Mouse (Mus musculus) MEL (cell line): ENCODE measurements around the gene Lrtm2. TPM values are rescaled to one million over a fixed set of nuclear protein-coding genes. Genes with fewer than 3 reads are reported as not detected.

Source experiments
- DNase-seq: peaks from one replicate; pipeline ENCODE4 v3.0.0; 2011; ENCODE audit warnings: low read depth, low spot score
- H3K27ac ChIP-seq: 2 replicates; pipeline ENCODE4 v1.5.1; 2012; ENCODE audit warnings: low read depth, mild to moderate bottlenecking, control low read depth, low read length, moderate library complexity; ENCODE audit not compliant: control insufficient read depth
- H3K27me3 ChIP-seq, 2 experiments: fragments of 150-350 bp in 1 of 2; sonication (generic) in 1 of 2; 2 replicates each; pipeline ENCODE4 v1.6.1; 2012; ENCODE audit warnings: low read length in 2 of 2, mild to moderate bottlenecking in 2 of 2, improper control_type of control experiment in 1 of 2, moderate library complexity in 1 of 2; ENCODE audit not compliant: insufficient read depth in 2 of 2, control insufficient read depth in 1 of 2
- H3K36me3 ChIP-seq, 2 experiments: 2 replicates each; pipeline ENCODE4 v1.6.1; 2012 to 2014; ENCODE audit warnings: low read length in 2 of 2, improper control_type of control experiment in 1 of 2, inconsistent platforms in 1 of 2, mild to moderate bottlenecking in 1 of 2; ENCODE audit not compliant: insufficient read depth in 2 of 2, control insufficient read depth in 1 of 2
- H3K4me1 ChIP-seq, 2 experiments: fragments of 150-350 bp in 1 of 2; sonication (generic) in 1 of 2; 2 replicates each; pipeline ENCODE4 v1.6.1; 2012; ENCODE audit warnings: low read length in 2 of 2, improper control_type of control experiment in 1 of 2, mild to moderate bottlenecking in 1 of 2; ENCODE audit not compliant: insufficient read depth in 2 of 2, control insufficient read depth in 1 of 2
- H3K4me3 ChIP-seq, 2 experiments: fragments of 150-350 bp in 1 of 2; sonication (generic) in 1 of 2; 2 replicates each; pipeline ENCODE4 v1.5.1; 2012; ENCODE audit warnings: low read depth in 2 of 2, low read length in 2 of 2, mild to moderate bottlenecking in 2 of 2, moderate library complexity in 2 of 2, control low read depth in 1 of 2, improper control_type of control experiment in 1 of 2; ENCODE audit not compliant: control insufficient read depth in 1 of 2, insufficient read depth in 1 of 2
- H3K79me2 ChIP-seq: 2 replicates; pipeline ENCODE4 v1.6.1; 2012; ENCODE audit warnings: mild to moderate bottlenecking, low read length, moderate library complexity; ENCODE audit not compliant: control insufficient read depth, poor library complexity, insufficient read depth
- H3K9ac ChIP-seq: 2 replicates; pipeline ENCODE4 v1.6.1; 2012; ENCODE audit warnings: low read depth, mild to moderate bottlenecking, control low read depth, low read length, moderate library complexity; ENCODE audit not compliant: control insufficient read depth, poor library complexity, severe bottlenecking
- H3K9me3 ChIP-seq: fragments of 150-350 bp; sonication (generic); replicated peaks from 2 replicates; pipeline ENCODE4 v1.6.1; 2012; ENCODE audit warnings: mild to moderate bottlenecking, low read length, improper control_type of control experiment, moderate library complexity; ENCODE audit not compliant: insufficient read depth
- CHD2 ChIP-seq: IDR thresholded peaks from 2 replicates; pipeline ENCODE4 v1.6.1; 2011; ENCODE audit warnings: low read length, improper control_type of control experiment
- CTCF ChIP-seq, 3 experiments: IDR thresholded peaks in 2 of 3; conservative IDR thresholded peaks in 1 of 3; 2 replicates each; pipeline ENCODE4 v1.5.1; 2011 to 2012; ENCODE audit warnings: low read length in 3 of 3, low read depth in 2 of 3, mild to moderate bottlenecking in 2 of 3, improper control_type of control experiment in 1 of 3, inconsistent platforms in 1 of 3, mixed read lengths in 1 of 3, moderate library complexity in 1 of 3; ENCODE audit not compliant: control insufficient read depth in 1 of 3, insufficient read depth in 1 of 3, poor library complexity in 1 of 3, severe bottlenecking in 1 of 3
- E2F4 ChIP-seq: IDR thresholded peaks from 2 replicates; pipeline ENCODE4 v1.6.1; 2011; ENCODE audit warnings: low read depth, low read length, improper control_type of control experiment, borderline replicate concordance
- ELF1 ChIP-seq: IDR thresholded peaks from 2 replicates; pipeline ENCODE4 v1.6.1; 2014; ENCODE audit warnings: low read depth, mild to moderate bottlenecking, inconsistent platforms, low read length, improper control_type of control experiment, moderate library complexity
- ETS1 ChIP-seq: IDR thresholded peaks from 2 replicates; pipeline ENCODE4 v1.6.1; 2012; ENCODE audit warnings: low read depth, mild to moderate bottlenecking, inconsistent platforms, low read length, improper control_type of control experiment, moderate library complexity
- GABPA ChIP-seq: IDR thresholded peaks from 2 replicates; pipeline ENCODE4 v1.6.1; 2012; ENCODE audit warnings: low read depth, mild to moderate bottlenecking, inconsistent platforms, low read length, improper control_type of control experiment, moderate library complexity
- GATA1 ChIP-seq: IDR thresholded peaks from 2 replicates; pipeline ENCODE4 v1.6.1; 2011; ENCODE audit warnings: low read depth, low read length, improper control_type of control experiment
- HCFC1 ChIP-seq: IDR thresholded peaks from 2 replicates; pipeline ENCODE4 v1.6.1; 2012; ENCODE audit warnings: low read depth, mild to moderate bottlenecking, inconsistent platforms, low read length, improper control_type of control experiment, moderate library complexity
- JUND ChIP-seq: IDR thresholded peaks from 2 replicates; pipeline ENCODE4 v1.6.1; 2011; ENCODE audit warnings: low read depth, mild to moderate bottlenecking, improper control_type of control experiment, low read length
- MAFK ChIP-seq: IDR thresholded peaks from 2 replicates; pipeline ENCODE4 v1.6.1; 2011; ENCODE audit warnings: low read depth, mild to moderate bottlenecking, low read length, improper control_type of control experiment, borderline replicate concordance
- MXI1 ChIP-seq: IDR thresholded peaks from 2 replicates; pipeline ENCODE4 v1.6.1; 2011; ENCODE audit warnings: mild to moderate bottlenecking, low read depth, low read length, improper control_type of control experiment
- NRF1 ChIP-seq: IDR thresholded peaks from 2 replicates; pipeline ENCODE4 v1.6.1; 2014; ENCODE audit warnings: low read depth, mild to moderate bottlenecking, inconsistent platforms, low read length, improper control_type of control experiment, moderate library complexity; ENCODE audit not compliant: poor library complexity, insufficient read depth, severe bottlenecking
- RAD21 ChIP-seq: IDR thresholded peaks from 2 replicates; pipeline ENCODE4 v1.6.1; 2011; ENCODE audit warnings: mild to moderate bottlenecking, low read depth, low read length, improper control_type of control experiment
- SMC3 ChIP-seq: IDR thresholded peaks from 2 replicates; pipeline ENCODE4 v1.6.1; 2011; ENCODE audit warnings: low read depth, low read length, improper control_type of control experiment
- TAL1 ChIP-seq: IDR thresholded peaks from 2 replicates; pipeline ENCODE4 v1.6.1; 2012; ENCODE audit warnings: mild to moderate bottlenecking, inconsistent platforms, low read length, moderate library complexity, mixed read lengths
- TBP ChIP-seq: IDR thresholded peaks from 2 replicates; pipeline ENCODE4 v1.8.0; 2011; ENCODE audit warnings: low read depth, low read length, improper control_type of control experiment
- TCF12 ChIP-seq: IDR thresholded peaks from 2 replicates; pipeline ENCODE4 v1.6.1; 2014; ENCODE audit warnings: low read depth, mild to moderate bottlenecking, inconsistent platforms, low read length, improper control_type of control experiment, moderate library complexity
- ZC3H11A ChIP-seq: IDR thresholded peaks from 2 replicates; pipeline ENCODE4 v1.6.1; 2012; ENCODE audit warnings: low read depth, mild to moderate bottlenecking, inconsistent platforms, low read length, improper control_type of control experiment
- ZNF384 ChIP-seq: IDR thresholded peaks from 2 replicates; pipeline ENCODE4 v1.6.1; 2012; ENCODE audit warnings: low read depth, mild to moderate bottlenecking, inconsistent platforms, low read length, improper control_type of control experiment
- polyA plus RNA-seq, 2 experiments: library from polyadenylated mRNA; stranded (reverse) in 1 of 2; unstranded in 1 of 2; fragments of >175 nt in 1 of 2; fragments of >200 nt in 1 of 2; gene quantifications; 2 replicates each; pipeline versions ENCODE4 v1.2.1 to v1.2.4; 2012; ENCODE audit warnings: low replicate concordance in 2 of 2, low read depth in 1 of 2; ENCODE audit not compliant: insufficient read length in 2 of 2, insufficient read depth in 1 of 2, missing spikeins in 1 of 2
- total RNA-seq: library from RNA; depleted of rRNA; stranded (reverse); fragments of 300-350 nt; gene quantifications from 2 replicates; pipeline ENCODE4 v1.2.3, GENCODE M21; 2012

Gene Lrtm2
- total and polyA plus RNA-seq, 3 experiments, result not detected

DNA sequence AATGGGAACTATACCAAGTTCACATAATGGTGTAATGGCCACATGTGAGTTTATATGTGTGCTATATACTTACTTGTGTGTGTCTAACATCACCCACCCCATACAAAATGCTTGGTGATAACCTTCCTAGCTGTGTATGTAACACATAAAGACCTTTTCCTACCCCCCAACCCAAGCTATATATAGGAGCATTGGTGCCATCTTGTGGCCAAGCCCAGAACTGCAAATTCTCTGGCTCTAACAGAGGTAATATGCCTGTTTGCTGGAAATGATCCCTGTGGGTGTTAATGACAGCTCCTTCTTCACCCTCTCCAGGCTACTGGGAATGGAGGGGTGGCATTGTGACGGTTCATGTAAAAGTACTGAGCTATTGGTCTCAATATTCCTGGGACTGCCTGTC lies 17.7 kb upstream of the Lrtm2 start:
- Histone ChIP-seq H3K4me3 (no peak overlapping the region), H3K27me3 (no peaks in the 10 kb centered on the region), H3K27ac (no peak overlapping the region), H3K9ac (no peak overlapping the region), H3K4me1 (no peaks in the 10 kb centered on the region), H3K79me2 (no peaks in the 10 kb centered on the region), H3K36me3 (no peaks in the 10 kb centered on the region), H3K9me3 (no peaks in the 10 kb centered on the region)
- TF ChIP-seq SMC3 (peak; percentile 89), CTCF (IDR thresholded peaks at IDR 0.05 in 2 of 3, conservative IDR thresholded peaks at IDR 0.05 in 1 of 3; ENCODE audit: control insufficient read depth in 1 of 3, insufficient read depth in 1 of 3, low read depth in 2 of 3, low read length in 3 of 3, poor library complexity in 1 of 3, severe bottlenecking in 1 of 3) (peak; percentile 67 to 95 (median 85)), TAL1 (no peak), ZC3H11A (peak; percentile 80), RAD21 (peak; percentile 91)
- DNase-seq, result peak; percentile 71

DNA sequence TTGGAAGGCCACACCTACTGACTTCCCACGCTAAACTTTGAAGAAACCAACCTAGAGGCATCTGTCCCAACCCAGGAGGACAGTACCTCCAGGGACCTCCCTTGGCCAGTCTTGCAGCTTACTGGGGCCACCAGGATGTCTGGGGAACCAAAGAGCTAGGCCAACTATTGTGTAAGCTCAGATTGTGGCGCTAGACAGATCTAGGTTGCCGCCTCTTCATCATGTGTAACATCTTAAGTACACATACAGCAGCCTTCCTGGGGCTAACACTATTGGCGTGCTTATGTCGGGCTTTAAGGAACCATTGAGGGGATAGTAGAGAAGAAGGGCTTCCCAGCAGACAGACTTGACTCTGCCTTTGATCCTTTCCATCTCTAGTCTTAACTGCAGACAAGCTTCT lies 17.2 kb upstream of the Lrtm2 start:
- H3K36me3 ChIP-seq, result no peaks in the 10 kb centered on the region
- TF ChIP-seq GABPA, result no peak
- no peak for TF ChIP-seq HCFC1
- no peak for TF ChIP-seq NRF1
- H3K4me1 ChIP-seq, result no peaks in the 10 kb centered on the region
- no peak for DNase-seq
- H3K9me3 ChIP-seq, result no peaks in the 10 kb centered on the region
- no peaks in the 10 kb centered on the region for H3K79me2 ChIP-seq
- no peak overlapping the region for H3K9ac ChIP-seq
- H3K27ac ChIP-seq, result no peak overlapping the region
- no peaks in the 10 kb centered on the region for H3K27me3 ChIP-seq
- no peak overlapping the region for H3K4me3 ChIP-seq

DNA sequence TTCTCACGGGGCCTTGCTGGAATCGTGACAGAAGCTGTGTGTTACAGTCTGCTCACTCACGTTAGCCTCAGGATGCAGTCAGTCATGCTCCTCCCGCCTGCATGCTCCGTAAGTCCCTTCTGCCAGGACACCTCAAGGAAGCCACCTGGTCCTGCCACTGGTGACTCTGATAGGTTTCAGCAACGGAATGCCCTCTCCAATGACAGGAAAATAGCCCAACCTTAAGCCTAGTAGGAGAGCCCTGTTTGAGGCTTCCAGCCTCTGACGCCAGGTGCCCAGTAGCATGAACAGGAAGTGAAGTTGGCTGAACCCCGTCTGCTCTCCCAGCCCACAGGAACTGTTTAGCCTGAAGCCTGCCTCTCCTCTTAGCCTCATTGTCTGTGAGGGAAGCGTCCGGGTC lies 15.7 kb upstream of the Lrtm2 start:
- Histone ChIP-seq H3K27me3 (no peaks in the 10 kb centered on the region), H3K9me3 (no peaks in the 10 kb centered on the region), H3K27ac (no peak overlapping the region), H3K4me1 (no peaks in the 10 kb centered on the region), H3K36me3 (no peaks in the 10 kb centered on the region), H3K4me3 (no peak overlapping the region), H3K79me2 (no peaks in the 10 kb centered on the region), H3K9ac (no peak overlapping the region)
- TF ChIP-seq GATA1 (no peak), ETS1 (no peak), MAFK (no peak), MXI1 (no peak), TBP (no peak), CHD2 (no peak), E2F4 (no peak), ZNF384 (no peak), ELF1 (no peak), JUND (no peak), TCF12 (no peak)
- DNase-seq, result no peak
